Mouse (Mus musculus): ENCODE data around the gene Rbfox1. TPM values are rescaled to one million over a fixed set of nuclear protein-coding genes. Genes with fewer than 3 reads are reported as not detected.
A peak's percentile ranks its signal among the peaks of the same experiment; 100 is the strongest.

Rbfox1 gene
- polyA plus RNA-seq, 1 experiment from 2014 or later: 339 TPM

DNA sequence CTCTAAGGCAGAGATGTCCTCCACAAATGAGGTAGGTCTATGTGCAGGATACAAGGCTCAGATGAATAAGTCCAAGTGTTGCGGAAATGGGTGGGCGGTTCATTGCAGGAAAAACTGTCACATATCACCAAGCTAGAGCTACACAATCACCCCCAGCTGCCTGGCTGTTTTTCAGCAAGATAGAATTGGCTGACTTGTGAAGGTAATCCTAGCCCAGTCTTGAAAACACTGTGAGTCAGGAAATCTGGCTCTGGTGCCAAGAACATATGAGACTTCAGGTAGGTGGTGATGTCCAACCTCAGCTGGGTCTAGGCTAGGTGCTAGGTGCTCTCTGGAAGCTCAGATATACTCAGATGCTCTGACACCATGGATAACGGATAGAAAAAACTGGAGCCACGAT is 1372.2 kb downstream of the Rbfox1 start:
- no peaks in the 10 kb centered on the region for H3K27me3 ChIP-seq (ENCODE audit: control insufficient read depth, insufficient read depth, low read length)
- H3K36me3 ChIP-seq (ENCODE audit: control insufficient read depth, insufficient read depth, low read length): no peaks in the 10 kb centered on the region
- H3K4me1 ChIP-seq (ENCODE audit: control insufficient read depth, insufficient read depth, low read length): no peaks in the 10 kb centered on the region
- WGBS: 92% methylated on average over 4 of the region's 4 CpGs
- H3K9ac ChIP-seq (replicated peaks; ENCODE audit: low read depth, low read length): no peak overlapping the region
- H3K27ac ChIP-seq (ENCODE audit: low read depth, low read length): no peak overlapping the region
- no peaks in the 10 kb centered on the region for H3K9me3 ChIP-seq (ENCODE audit: control insufficient read depth, low read length)
- no peak overlapping the region for H3K4me3 ChIP-seq (ENCODE audit: low read depth, low read length)
- ATAC-seq (ENCODE audit: low read depth): no peak
- no peak overlapping the region for H3K4me2 ChIP-seq (ENCODE audit: low read depth, low read length)

DNA sequence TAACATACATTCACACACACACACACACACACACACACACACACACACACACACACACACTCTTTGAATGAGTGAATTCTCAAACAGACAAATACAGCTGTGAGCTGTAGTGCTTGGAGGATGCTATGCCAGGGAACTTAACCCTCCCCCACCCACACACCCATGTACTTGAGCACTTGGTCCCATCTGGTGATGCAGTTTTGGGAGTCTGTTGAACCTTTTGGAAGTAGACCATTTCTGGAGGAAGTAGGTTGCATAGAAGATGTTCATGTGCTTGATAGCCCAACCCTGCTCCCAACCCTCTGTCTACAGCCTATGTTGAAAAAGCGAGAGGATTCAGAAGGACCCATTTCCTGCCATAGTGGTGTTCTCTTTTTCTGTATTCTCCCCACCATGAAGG is 1378.1 kb downstream of the Rbfox1 start:
- no peak overlapping the region for H3K4me2 ChIP-seq (ENCODE audit: low read depth, low read length)

DNA sequence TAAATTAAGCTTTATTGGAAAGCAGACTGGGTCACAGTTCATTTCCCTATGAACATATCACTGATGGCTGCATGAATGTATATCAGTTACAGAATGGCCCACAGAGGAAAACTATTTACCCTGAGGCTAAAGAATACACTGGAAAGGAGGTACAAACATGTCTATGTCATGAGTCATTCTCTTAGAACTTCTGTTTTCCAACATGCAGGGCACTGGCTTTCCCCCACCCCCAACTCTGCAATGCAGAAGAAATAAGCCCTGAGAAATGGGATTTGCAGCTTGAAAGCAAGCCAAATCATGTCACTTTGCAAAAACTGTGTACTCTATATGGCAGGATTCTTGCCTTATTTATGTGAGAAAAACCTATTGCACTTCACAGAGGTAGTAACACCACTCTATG is 1380.6 kb downstream of the Rbfox1 start:
- ATAC-seq (ENCODE audit: low read depth): no peak
- Histone ChIP-seq H3K4me2 (ENCODE audit: low read depth, low read length) (no peak overlapping the region), H3K36me3 (ENCODE audit: control insufficient read depth, insufficient read depth, low read length) (no peaks in the 10 kb centered on the region), H3K27ac (ENCODE audit: low read depth, low read length) (no peak overlapping the region; the same call in 1 of the 2 replicates), H3K4me3 (ENCODE audit: low read depth, low read length) (no peak overlapping the region), H3K27me3 (ENCODE audit: control insufficient read depth, insufficient read depth, low read length) (no peaks in the 10 kb centered on the region), H3K9me3 (ENCODE audit: control insufficient read depth, low read length) (no peaks in the 10 kb centered on the region), H3K4me1 (ENCODE audit: control insufficient read depth, insufficient read depth, low read length) (no peaks in the 10 kb centered on the region), H3K9ac (replicated peaks; ENCODE audit: low read depth, low read length) (no peak overlapping the region)

More for the DNA sequence above, 1378.1 kb downstream of the Rbfox1 start:
- H3K4me1 ChIP-seq (ENCODE audit: control insufficient read depth, insufficient read depth, low read length): no peaks in the 10 kb centered on the region
- no peak for ATAC-seq (ENCODE audit: low read depth)
- 92% methylated on average over 1 of the region's 1 CpGs for WGBS
- H3K9me3 ChIP-seq (ENCODE audit: control insufficient read depth, low read length): no peaks in the 10 kb centered on the region
- H3K27ac ChIP-seq (ENCODE audit: low read depth, low read length): no peak overlapping the region
- no peak overlapping the region for H3K4me3 ChIP-seq (ENCODE audit: low read depth, low read length)
- no peak overlapping the region for H3K9ac ChIP-seq (replicated peaks; ENCODE audit: low read depth, low read length)
- no peaks in the 10 kb centered on the region for H3K36me3 ChIP-seq (ENCODE audit: control insufficient read depth, insufficient read depth, low read length)
- no peaks in the 10 kb centered on the region for H3K27me3 ChIP-seq (ENCODE audit: control insufficient read depth, insufficient read depth, low read length)

DNA sequence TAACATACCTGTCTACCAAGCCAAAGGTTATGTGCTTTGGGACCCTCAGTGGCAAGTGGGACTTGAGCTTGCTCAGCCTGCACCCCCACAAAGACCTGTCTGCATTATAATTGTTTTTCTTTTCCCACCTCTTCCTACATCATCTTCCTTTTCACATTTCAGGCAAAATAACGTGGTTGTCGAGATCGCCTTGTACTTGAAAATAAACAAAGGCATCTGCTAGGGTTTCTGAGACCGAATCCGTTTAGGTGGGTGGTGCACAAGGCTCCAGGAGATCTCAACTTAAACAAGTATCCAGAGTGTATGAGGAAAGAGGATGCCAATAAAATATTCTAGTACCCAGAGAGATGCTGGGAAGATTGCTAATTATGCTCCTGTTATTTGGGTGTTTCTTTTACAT is 1390.3 kb downstream of the Rbfox1 start:
- H3K9ac ChIP-seq (replicated peaks; ENCODE audit: low read depth, low read length): no peak overlapping the region
- H3K4me3 ChIP-seq (ENCODE audit: low read depth, low read length): no peak overlapping the region
- H3K4me1 ChIP-seq (ENCODE audit: control insufficient read depth, insufficient read depth, low read length): no peaks in the 10 kb centered on the region
- H3K27ac ChIP-seq (ENCODE audit: low read depth, low read length): no peak overlapping the region
- 91% methylated on average over 5 of the region's 5 CpGs for WGBS
- no peaks in the 10 kb centered on the region for H3K27me3 ChIP-seq (ENCODE audit: control insufficient read depth, insufficient read depth, low read length)
- no peak overlapping the region for H3K4me2 ChIP-seq (ENCODE audit: low read depth, low read length)
- no peaks in the 10 kb centered on the region for H3K9me3 ChIP-seq (ENCODE audit: control insufficient read depth, low read length)
- H3K36me3 ChIP-seq (ENCODE audit: control insufficient read depth, insufficient read depth, low read length): no peaks in the 10 kb centered on the region
- no peak for ATAC-seq (ENCODE audit: low read depth)

DNA sequence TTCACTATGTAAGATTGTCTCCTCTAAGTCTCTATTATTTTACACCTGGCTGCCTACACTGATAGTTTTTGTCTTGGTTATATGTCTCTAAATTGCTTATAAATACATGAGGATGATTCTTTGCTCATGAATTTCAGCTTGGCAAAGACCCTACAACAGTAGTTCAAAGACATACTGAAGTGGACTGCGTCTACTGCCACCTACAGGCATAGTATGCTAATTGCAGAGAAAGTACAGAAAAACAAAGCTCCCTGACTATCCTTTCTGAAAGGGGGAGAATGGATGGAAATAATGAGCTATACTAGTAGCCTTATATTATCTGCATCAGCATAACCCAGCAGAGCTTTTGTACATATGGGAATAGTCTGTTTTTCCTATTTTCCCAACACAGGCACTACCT is 1390.7 kb downstream of the Rbfox1 start:
- WGBS: 54% methylated on average over 1 of the region's 1 CpGs
- ATAC-seq (ENCODE audit: low read depth): no peak
- H3K27me3 ChIP-seq (ENCODE audit: control insufficient read depth, insufficient read depth, low read length): no peaks in the 10 kb centered on the region
- no peak overlapping the region for H3K4me2 ChIP-seq (ENCODE audit: low read depth, low read length)
- no peaks in the 10 kb centered on the region for H3K36me3 ChIP-seq (ENCODE audit: control insufficient read depth, insufficient read depth, low read length)
- no peak overlapping the region for H3K4me3 ChIP-seq (ENCODE audit: low read depth, low read length)
- H3K9me3 ChIP-seq (ENCODE audit: control insufficient read depth, low read length): no peaks in the 10 kb centered on the region
- H3K9ac ChIP-seq (replicated peaks; ENCODE audit: low read depth, low read length): no peak overlapping the region
- no peak overlapping the region for H3K27ac ChIP-seq (ENCODE audit: low read depth, low read length)
- no peaks in the 10 kb centered on the region for H3K4me1 ChIP-seq (ENCODE audit: control insufficient read depth, insufficient read depth, low read length)

DNA sequence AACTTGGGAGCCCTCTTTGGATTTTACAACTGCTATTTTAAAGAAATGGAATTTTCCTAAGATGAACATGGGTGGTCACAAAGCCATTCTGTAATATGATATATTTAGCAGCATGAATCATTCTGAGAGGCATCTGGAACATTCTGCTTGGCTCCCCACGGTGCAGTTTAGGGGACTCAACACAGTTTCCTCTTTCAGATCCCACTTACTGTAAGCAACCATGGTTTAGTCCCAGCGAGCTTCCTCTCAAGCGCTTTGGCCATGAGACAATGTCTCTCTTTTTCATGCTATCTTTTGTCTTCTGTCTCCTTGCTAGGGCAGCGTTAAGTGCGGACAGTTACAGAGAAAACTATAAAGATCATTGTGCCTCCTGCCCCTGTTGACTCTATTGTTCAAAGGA is 1394.4 kb downstream of the Rbfox1 start:
- H3K27me3 ChIP-seq (ENCODE audit: control insufficient read depth, insufficient read depth, low read length): no peaks in the 10 kb centered on the region
- ATAC-seq (ENCODE audit: low read depth): no peak
- no peaks in the 10 kb centered on the region for H3K4me1 ChIP-seq (ENCODE audit: control insufficient read depth, insufficient read depth, low read length)
- H3K36me3 ChIP-seq (ENCODE audit: control insufficient read depth, insufficient read depth, low read length): no peaks in the 10 kb centered on the region
- WGBS: 55% methylated on average over 5 of the region's 5 CpGs
- no peaks in the 10 kb centered on the region for H3K9me3 ChIP-seq (ENCODE audit: control insufficient read depth, low read length)
- H3K4me3 ChIP-seq (ENCODE audit: low read depth, low read length): no peak overlapping the region
- no peak overlapping the region for H3K4me2 ChIP-seq (ENCODE audit: low read depth, low read length)
- H3K27ac ChIP-seq (ENCODE audit: low read depth, low read length): no peak overlapping the region
- H3K9ac ChIP-seq (replicated peaks; ENCODE audit: low read depth, low read length): no peak overlapping the region

DNA sequence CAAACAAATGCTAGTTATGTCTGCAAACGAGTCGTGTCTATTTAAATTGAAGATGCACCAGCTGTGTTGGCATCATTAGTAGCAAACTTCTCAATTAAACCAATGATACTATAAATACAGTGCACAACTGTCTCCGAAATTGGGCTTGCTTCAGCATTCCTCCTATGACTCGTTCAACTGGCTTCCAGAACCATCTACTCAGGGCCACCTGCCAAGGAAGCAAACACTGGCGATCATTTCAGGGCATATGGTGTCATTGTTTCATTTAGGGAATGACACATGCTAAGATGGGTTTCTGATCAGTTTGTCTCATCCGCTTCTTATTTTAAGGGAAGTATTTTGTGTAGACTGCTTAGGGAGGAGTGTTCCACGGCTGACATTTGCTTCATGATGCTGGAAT is 1397.1 kb downstream of the Rbfox1 start:
- 73% methylated on average over 7 of the region's 7 CpGs for WGBS
- ATAC-seq (ENCODE audit: low read depth): no peak
- no peaks in the 10 kb centered on the region for H3K4me1 ChIP-seq (ENCODE audit: control insufficient read depth, insufficient read depth, low read length)
- H3K36me3 ChIP-seq (ENCODE audit: control insufficient read depth, insufficient read depth, low read length): no peaks in the 10 kb centered on the region
- H3K27me3 ChIP-seq (ENCODE audit: control insufficient read depth, insufficient read depth, low read length): no peaks in the 10 kb centered on the region
- no peak overlapping the region for H3K4me3 ChIP-seq (ENCODE audit: low read depth, low read length)
- no peak overlapping the region for H3K27ac ChIP-seq (ENCODE audit: low read depth, low read length)
- H3K4me2 ChIP-seq (ENCODE audit: low read depth, low read length): no peak overlapping the region
- no peak overlapping the region for H3K9ac ChIP-seq (replicated peaks; ENCODE audit: low read depth, low read length)
- H3K9me3 ChIP-seq (ENCODE audit: control insufficient read depth, low read length): no peaks in the 10 kb centered on the region

DNA sequence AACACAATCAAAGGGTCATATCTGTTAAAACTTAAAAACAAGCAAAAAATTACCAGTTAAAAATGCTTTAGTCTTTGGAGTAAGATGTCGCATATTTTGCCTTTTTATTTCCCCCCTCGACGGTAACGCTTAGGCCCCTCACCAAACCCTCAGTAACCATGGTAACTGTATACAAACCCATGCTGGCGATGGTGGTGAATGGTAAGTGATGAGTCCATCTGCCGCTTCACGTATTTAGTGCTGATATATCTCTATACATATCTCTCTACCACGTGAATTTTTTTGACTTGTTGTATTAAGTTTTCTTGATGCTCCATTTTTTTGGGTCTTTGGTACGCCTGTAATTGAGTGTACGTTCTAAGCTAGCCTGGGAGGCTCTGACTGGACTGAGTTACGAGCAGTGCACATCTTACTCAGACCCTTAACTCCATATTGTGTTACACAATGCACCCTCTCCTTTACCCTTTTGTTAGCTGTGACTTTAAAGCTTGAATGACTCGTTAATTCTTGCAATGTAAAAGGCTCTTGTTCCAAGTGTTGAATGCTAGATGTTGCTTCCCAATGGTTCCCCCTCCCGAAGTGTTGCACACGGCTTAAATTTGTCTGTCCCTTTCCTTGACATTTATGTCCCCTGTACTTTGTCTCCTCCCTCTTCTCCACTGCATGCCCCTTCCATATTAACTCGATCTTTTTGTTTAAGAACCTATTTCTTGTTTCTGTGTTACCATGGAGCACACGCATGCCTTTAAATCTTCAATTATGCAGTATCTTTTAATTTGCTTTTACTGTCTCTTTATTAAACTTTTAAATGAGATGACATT is 1408.0 kb downstream of the Rbfox1 start:
- ATAC-seq (ENCODE audit: low read depth): peak; percentile 81
- WGBS: 20% methylated on average over 16 of the region's 16 CpGs
- Histone ChIP-seq H3K9me3 (ENCODE audit: control insufficient read depth, low read length) (no peaks in the 10 kb centered on the region), H3K27ac (ENCODE audit: low read depth, low read length) (no peak overlapping the region), H3K4me3 (ENCODE audit: low read depth, low read length) (no peak overlapping the region), H3K36me3 (ENCODE audit: control insufficient read depth, insufficient read depth, low read length) (no peaks in the 10 kb centered on the region), H3K4me2 (ENCODE audit: low read depth, low read length) (no peak overlapping the region), H3K4me1 (ENCODE audit: control insufficient read depth, insufficient read depth, low read length) (no peaks in the 10 kb centered on the region), H3K27me3 (ENCODE audit: control insufficient read depth, insufficient read depth, low read length) (no peaks in the 10 kb centered on the region), H3K9ac (replicated peaks; ENCODE audit: low read depth, low read length) (no peak overlapping the region)

DNA sequence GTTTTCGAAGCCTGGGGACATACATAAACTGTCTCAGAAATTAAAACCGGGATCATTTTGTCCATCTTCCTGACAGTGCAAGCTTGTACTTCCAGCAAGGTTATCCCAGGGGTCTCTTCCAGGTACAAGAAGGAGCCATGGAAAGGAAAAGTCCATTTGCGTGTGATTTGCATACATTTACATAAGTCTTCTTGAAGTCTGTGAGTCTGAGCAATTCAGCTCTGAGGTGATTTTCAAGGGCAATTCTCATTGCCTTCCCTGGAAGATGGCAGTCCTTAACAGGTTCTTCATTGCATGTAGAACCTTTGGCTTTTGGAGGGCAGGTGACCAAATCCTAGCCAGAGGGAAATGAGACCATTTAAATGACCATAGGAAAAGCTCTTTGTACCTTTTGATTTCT is 1417.3 kb downstream of the Rbfox1 start:
- Histone ChIP-seq H3K36me3 (ENCODE audit: control insufficient read depth, insufficient read depth, low read length) (no peaks in the 10 kb centered on the region), H3K9ac (replicated peaks; ENCODE audit: low read depth, low read length) (no peak overlapping the region), H3K27ac (ENCODE audit: low read depth, low read length) (no peak overlapping the region), H3K4me2 (ENCODE audit: low read depth, low read length) (no peak overlapping the region), H3K4me3 (ENCODE audit: low read depth, low read length) (no peak overlapping the region), H3K4me1 (ENCODE audit: control insufficient read depth, insufficient read depth, low read length) (no peaks in the 10 kb centered on the region), H3K9me3 (ENCODE audit: control insufficient read depth, low read length) (no peaks in the 10 kb centered on the region), H3K27me3 (ENCODE audit: control insufficient read depth, insufficient read depth, low read length) (no peaks in the 10 kb centered on the region)
- WGBS: 65% methylated on average over 3 of the region's 3 CpGs
- ATAC-seq (ENCODE audit: low read depth): no peak

Measured in neural tube, embryonic 14.5 days (tissue).